Comparison of ENCODE assay signal across 30 mouse cellular contexts in the genomic region with DNA sequence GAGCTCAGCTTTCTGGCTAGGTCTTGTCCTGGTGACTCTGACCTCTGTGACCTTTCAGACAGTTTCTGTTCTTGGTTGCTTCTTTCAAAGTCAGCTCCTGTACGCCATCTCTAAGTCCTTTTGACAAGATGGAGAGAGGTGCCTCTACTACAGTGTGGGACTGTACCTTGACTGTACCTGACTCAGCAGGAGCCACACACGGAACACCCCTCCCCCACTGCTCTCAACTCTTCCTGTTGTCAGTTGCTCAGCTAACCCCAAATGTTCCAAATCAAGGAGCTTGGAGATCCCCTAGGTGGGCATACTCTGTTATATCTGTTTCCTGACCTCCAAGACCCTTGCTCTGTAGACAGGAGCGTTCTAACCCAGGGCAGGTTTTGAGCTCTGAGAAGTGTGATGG. TPM values are rescaled to one million over a fixed set of nuclear protein-coding genes. Genes with fewer than 3 reads are reported as not detected.
DNase-seq lines count a peak whose midpoint lies in the region; TF ChIP-seq lines count a peak whose summit lies in the region.
"Had no signal": no experiment of that assay in that cellular context is flagged by ENCODE, and none has a peak within 500 bp of the region (broad histone marks: within the 10 kb centered on the region; RNA-seq: fewer than 3 reads in every experiment).

A gene (minus strand): TSS at position 205 of the 400 bp plus-strand sequence.

- in situ Hi-C loops in CH12.LX (cut with MboI; ENCODE audit: low pct_ligation_motif_present, low pct_unique_long_range_greater_than_20kb, low sequenced_read_pairs), result no loop called here

- H3K27ac ChIP-seq in testis, adult 2 months (ENCODE audit: control insufficient read depth, insufficient read depth, low read depth, low read length), result peak within 1 kb of the TSS; percentile 87
- no peak within 1 kb of the TSS for H3K27ac ChIP-seq in CH12.LX (ENCODE audit: insufficient read depth, low read depth)
- H3K27ac ChIP-seq: embryonic facial prominence, embryonic 12.5 days; embryonic facial prominence, embryonic 15.5 days; gastrocnemius, adult 2 months; hindbrain, embryonic 10.5 days; hindbrain, embryonic 13.5 days had no signal

- no peak within 1 kb of the TSS for H3K4me2 ChIP-seq in CH12.LX (ENCODE audit: insufficient read depth, low read depth, poor library complexity, severe bottlenecking)
- H3K4me2 ChIP-seq: embryonic facial prominence, embryonic 12.5 days; embryonic facial prominence, embryonic 15.5 days; heart, embryonic 11.5 days; hindbrain, embryonic 13.5 days had no signal

- DNase-seq in testis, postnatal 14 days (ENCODE audit: low spot score), result no peak
- peak; percentile 24 for DNase-seq in CH12.LX (ENCODE audit: extremely low read depth)
- DNase-seq in thymus, postnatal 14 days, result peak; percentile 53
- no peak for DNase-seq in left cerebral cortex, adult 11 months (ENCODE audit: low spot score)
- no peak for DNase-seq in layer of hippocampus, postnatal 36 days
- DNase-seq: adrenal gland, adult 2 months; adrenal gland, postnatal 14 days; B cell, adult 2 months; cerebellum, adult 11 months; cerebellum, adult 2 months; cerebellum, adult 9-11 months; cerebellum, postnatal 25 days; forebrain, postnatal 0 days; gastrocnemius, adult 2 months; gastrocnemius, postnatal 14 days; heart, adult 11 months; heart, postnatal 36 days had no signal

- TF ChIP-seq POLR2A in testis, adult 2 months (IDR thresholded peaks at IDR 0.05; ENCODE audit: control insufficient read depth, low read depth, low read length), result peak; percentile 65; the same call in 1 of the 2 replicates
- TF ChIP-seq POLR2A in CH12.LX (IDR thresholded peaks at IDR 0.05; ENCODE audit: low read depth, low read length), result no peak

- no peaks in the 10 kb centered on the region for H3K79me2 ChIP-seq in CH12.LX (replicated peaks; ENCODE audit: control insufficient read depth, extremely low read depth, insufficient read depth, poor library complexity, severe bottlenecking)

- no peak for TF ChIP-seq CTCF in testis, adult 2 months (IDR thresholded peaks at IDR 0.05; ENCODE audit: control insufficient read depth, insufficient read depth, insufficient replicate concordance, low read depth, low read length)
- no peak for TF ChIP-seq CTCF in CH12.LX (conservative IDR thresholded peaks at IDR 0.05 in 1 of 2, IDR thresholded peaks at IDR 0.05 in 1 of 2; ENCODE audit: low read depth in 2 of 2, low read length in 2 of 2)

- no peak for TF ChIP-seq EP300 in CH12.LX (IDR thresholded peaks at IDR 0.05; ENCODE audit: low read length)

- dilution Hi-C loops in CH12.LX (cut with MboI; ENCODE audit: extremely low pct_ligation_motif_present, extremely low pct_unique_long_range_greater_than_20kb, low sequenced_read_pairs), result no loop called here

- peaks cover 10% of the 10 kb centered on the region for H3K4me1 ChIP-seq in testis, adult 2 months (ENCODE audit: control insufficient read depth, insufficient read depth, low read length)
- peaks cover 11% of the 10 kb centered on the region in 2 experiments for H3K4me1 ChIP-seq in CH12.LX (ENCODE audit: control insufficient read depth in 1 of 2, insufficient read depth in 2 of 2)
- H3K4me1 ChIP-seq: embryonic facial prominence, embryonic 12.5 days; embryonic facial prominence, embryonic 15.5 days; hindbrain, embryonic 10.5 days; hindbrain, embryonic 13.5 days had no signal

- TF ChIP-seq RAD21 in CH12.LX (IDR thresholded peaks at IDR 0.05; ENCODE audit: low read depth, low read length), result no peak

- H3K9ac ChIP-seq in CH12.LX (ENCODE audit: insufficient read depth, low read depth), result no peak within 1 kb of the TSS
- H3K9ac ChIP-seq: embryonic facial prominence, embryonic 12.5 days; embryonic facial prominence, embryonic 15.5 days; forebrain, postnatal 0 days; hindbrain, embryonic 13.5 days had no signal

- no peaks in the 10 kb centered on the region for H3K36me3 ChIP-seq in testis, adult 2 months (ENCODE audit: control insufficient read depth, insufficient read depth, low read length)
- H3K36me3 ChIP-seq in CH12.LX (replicated peaks in 1 of 2; ENCODE audit: control insufficient read depth in 1 of 2, insufficient read depth in 1 of 2, low read length in 1 of 2), result no peaks in the 10 kb centered on the region
- H3K36me3 ChIP-seq: embryonic facial prominence, embryonic 12.5 days; embryonic facial prominence, embryonic 15.5 days; G1E; hindbrain, embryonic 10.5 days; hindbrain, embryonic 13.5 days had no signal

- H3K4me3 ChIP-seq in testis, adult 2 months (ENCODE audit: control insufficient read depth, low read depth, low read length), result peak within 1 kb of the TSS; percentile 82
- no peak within 1 kb of the TSS for H3K4me3 ChIP-seq in CH12.LX (replicated peaks in 1 of 3; ENCODE audit: low read depth in 2 of 3, low read length in 2 of 3, poor library complexity in 1 of 3)
- H3K4me3 ChIP-seq: embryonic facial prominence, embryonic 12.5 days; embryonic facial prominence, embryonic 15.5 days; gastrocnemius, adult 2 months; hindbrain, embryonic 10.5 days; hindbrain, embryonic 13.5 days had no signal

- no peaks in the 10 kb centered on the region for H3K9me3 ChIP-seq in CH12.LX (replicated peaks; ENCODE audit: low read length)
- H3K9me3 ChIP-seq: embryonic facial prominence, embryonic 12.5 days; embryonic facial prominence, embryonic 15.5 days; G1E; hindbrain, embryonic 10.5 days; hindbrain, embryonic 13.5 days had no signal

- no peaks in the 10 kb centered on the region for H3K27me3 ChIP-seq in testis, adult 2 months (ENCODE audit: control insufficient read depth, insufficient read depth, low read length)
- no peaks in the 10 kb centered on the region for H3K27me3 ChIP-seq in CH12.LX (replicated peaks)
- H3K27me3 ChIP-seq: embryonic facial prominence, embryonic 12.5 days; embryonic facial prominence, embryonic 15.5 days; hindbrain, embryonic 13.5 days; Patski had no signal

TF ChIP-seq in CH12.LX, 34 proteins besides CTCF, POLR2A, EP300 and RAD21:
- TF ChIP-seq MEF2A (IDR thresholded peaks at IDR 0.05; ENCODE audit: borderline replicate concordance, low read depth, low read length), result no peak
- TF ChIP-seq BHLHE40 (IDR thresholded peaks at IDR 0.05; ENCODE audit: low read depth, low read length), result no peak
- no peak for TF ChIP-seq USF1 (IDR thresholded peaks at IDR 0.05; ENCODE audit: low read depth, low read length)
- TF ChIP-seq NELFE (IDR thresholded peaks at IDR 0.05; ENCODE audit: low read depth, low read length), result no peak
- no peak for TF ChIP-seq JUND (conservative IDR thresholded peaks at IDR 0.05; ENCODE audit: low read depth, low read length)
- TF ChIP-seq HCFC1 (IDR thresholded peaks at IDR 0.05; ENCODE audit: low read depth, low read length), result no peak
- TF ChIP-seq ELF1 (IDR thresholded peaks at IDR 0.05; ENCODE audit: low read depth, low read length), result no peak
- TF ChIP-seq SIN3A (IDR thresholded peaks at IDR 0.05; ENCODE audit: low read length), result no peak
- no peak for TF ChIP-seq TBP (conservative IDR thresholded peaks at IDR 0.05; ENCODE audit: low read depth, low read length)
- TF ChIP-seq ZNF384 (IDR thresholded peaks at IDR 0.05; ENCODE audit: low read depth, low read length), result no peak
- TF ChIP-seq RCOR1 (conservative IDR thresholded peaks at IDR 0.05; ENCODE audit: low read depth, low read length), result no peak
- no peak for TF ChIP-seq GABPA (IDR thresholded peaks at IDR 0.05; ENCODE audit: insufficient replicate concordance, low read depth, low read length)
- TF ChIP-seq CHD2 (IDR thresholded peaks at IDR 0.05; ENCODE audit: low read length), result no peak
- no peak for TF ChIP-seq ZKSCAN1 (IDR thresholded peaks at IDR 0.05; ENCODE audit: borderline replicate concordance, low read depth, low read length)

RNA-seq across cellular contexts. Expression of the gene that starts here (rescaled TPM):
- polyA plus RNA-seq in testis, adult 2 months (2012; rRNA removed), result 79.7 and 85.1 TPM in 2 replicates
- total RNA-seq in CH12.LX (2012; rRNA removed) (0.04 TPM in 1 of 2 replicates, not detected in the other), CH12.LX (2014; rRNA removed) (not detected in 2 replicates)
- 0.08 TPM in 1 of 2 replicates, not detected in the other for polyA plus RNA-seq in CH12.LX (2012; ENCODE audit: insufficient read length, low read depth)
- total RNA-seq in layer of hippocampus, postnatal 36 days (2021), result under 1 TPM; 0.13 to 0.15 TPM
- total RNA-seq: adrenal gland, adult 2 months; adrenal gland, postnatal 14 days; adrenal gland, postnatal 4 days; forebrain, postnatal 0 days; G1E; gastrocnemius, adult 2 months; gastrocnemius, postnatal 14 days; gastrocnemius, postnatal 4 days; heart, adult 8-10 months; heart, postnatal 36 days had no signal
- polyA plus RNA-seq: adrenal gland, adult 2 months; cerebellum, adult 2 months; embryonic facial prominence, embryonic 12.5 days; embryonic facial prominence, embryonic 15.5 days; forebrain, embryonic 14.5 days; forebrain, postnatal 0 days; G1E; hindbrain, embryonic 16.5 days had no signal

Comparison
In these comparisons a context has a peak if more than half of its experiments do, and no peak if none do; other contexts are left out.
1. RNA of the gene that starts here (polyA plus RNA-seq): 79.7 to 85.1 TPM in testis, adult 2 months; 0.08 TPM in CH12.LX; every median in the first group is over 10 times any median in the second.
2. Peak in DNase-seq in CH12.LX; RNA of the gene not detected or under 1 TPM.